Mouse (Mus musculus): ENCODE data around the gene Rhot2.

The Rhot2 gene

DNA sequence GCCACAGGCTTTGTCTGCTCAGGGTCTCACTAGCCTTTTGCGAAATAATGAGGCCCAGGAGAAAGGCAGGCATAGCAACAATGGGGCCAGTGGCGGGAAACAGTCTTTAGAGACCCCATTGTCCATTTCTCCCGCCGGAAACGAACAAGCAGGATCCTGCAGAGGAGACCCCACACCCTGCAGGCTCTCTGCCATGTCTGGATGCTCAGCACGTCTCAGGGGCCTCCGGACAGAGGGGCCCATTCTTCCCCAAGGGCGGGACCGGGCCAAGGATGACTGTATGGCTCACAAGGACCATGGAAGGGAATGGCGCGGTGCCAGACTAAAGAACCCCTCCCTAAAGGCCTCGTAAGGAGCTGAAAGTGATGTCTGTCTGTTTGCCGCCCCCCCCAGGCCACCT lies 50.5 kb downstream of the Rhot2 start:
- no peak for DNase-seq

DNA sequence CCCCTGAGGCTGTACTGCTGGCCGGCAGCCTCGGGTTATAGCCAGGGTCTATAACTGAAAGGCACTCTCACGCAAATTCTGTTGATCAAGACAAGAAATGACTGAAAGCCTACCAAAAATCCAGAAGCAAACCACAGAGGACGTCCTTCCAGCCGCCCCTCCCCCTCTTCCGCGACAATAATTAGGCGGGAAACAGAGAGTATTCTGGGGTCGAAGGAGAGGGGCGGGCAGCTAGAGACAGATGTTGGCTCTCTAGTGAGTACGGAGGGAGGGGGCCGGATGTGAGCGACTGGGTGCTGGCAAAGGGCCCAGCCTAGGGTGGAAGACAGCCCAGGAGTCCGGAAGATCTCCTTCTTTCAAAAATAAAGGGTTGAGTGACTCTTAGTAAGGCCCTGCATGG lies 52.0 kb downstream of the Rhot2 start, which contains the start of gene Fam173a:
Gene Fam173a (minus strand): TSS at position 287 of the 400 bp plus-strand sequence.
- DNase-seq = peak; percentile 92

DNA sequence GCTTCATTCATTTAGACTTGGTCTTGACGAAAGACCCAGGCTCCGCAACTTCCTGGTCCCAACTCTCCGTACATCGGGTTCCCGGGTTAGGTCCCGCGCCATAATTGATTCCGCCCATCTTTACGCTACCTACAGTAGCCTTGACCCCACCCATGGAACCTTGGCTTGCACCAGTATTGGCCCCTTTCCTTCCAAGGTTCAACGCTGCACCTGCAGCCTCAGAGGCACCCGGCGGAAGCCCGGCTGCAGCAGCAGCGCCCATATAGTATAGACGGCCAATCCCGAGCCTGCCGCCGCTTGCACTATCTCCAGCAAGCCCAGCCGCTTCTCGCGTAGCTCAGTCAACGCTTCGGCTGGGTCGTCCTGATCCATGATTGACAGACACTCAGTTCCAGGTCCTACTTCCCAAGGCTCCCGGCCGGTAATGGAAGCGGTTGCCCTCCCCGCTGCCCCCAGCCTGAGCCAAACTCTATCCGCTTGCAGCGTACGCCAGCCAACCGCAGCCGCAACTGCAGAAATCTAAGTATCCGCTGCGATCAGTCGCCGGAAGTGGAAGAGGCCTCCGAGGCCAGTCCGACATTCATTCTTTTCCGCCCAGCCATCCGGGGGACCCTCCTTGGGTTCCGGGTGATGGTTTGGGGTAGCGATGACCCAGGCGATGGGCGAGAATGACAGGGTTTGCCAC lies 52.7 kb downstream of the Rhot2 start:
- DNase-seq = peak; percentile 88

DNA sequence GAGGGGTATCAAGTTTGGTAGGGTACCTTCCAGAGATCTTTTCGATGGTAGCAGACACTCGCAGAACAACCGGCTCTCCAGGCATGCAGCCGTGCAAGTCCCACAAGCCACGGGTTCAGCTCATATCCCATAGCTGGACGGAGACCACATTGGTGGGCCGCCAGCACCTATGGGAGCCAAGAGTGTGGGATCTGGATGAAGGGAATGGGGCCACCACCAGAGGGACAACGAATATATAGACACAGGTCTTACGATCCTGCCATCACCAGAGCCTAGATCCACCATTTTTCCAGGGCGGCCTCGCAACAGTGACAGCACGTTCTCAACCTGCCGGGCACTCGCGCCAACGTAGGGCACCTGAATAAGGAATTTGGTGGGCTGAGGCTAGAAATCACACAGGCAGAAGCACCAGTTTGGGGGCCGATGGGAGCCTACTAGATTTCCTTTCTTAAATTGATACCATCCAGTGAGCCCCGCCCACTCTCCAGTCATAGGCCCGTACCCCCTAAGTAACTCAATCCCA lies 53.3 kb downstream of the Rhot2 start:
- no peak for DNase-seq
